Mouse (Mus musculus) megakaryocyte, adult 5-6 weeks (primary cell): ENCODE results near the gene Pde12. TPM values are rescaled to one million over a fixed set of nuclear protein-coding genes. Genes with fewer than 3 reads are reported as not detected.

ENCODE experiments used
- ATAC-seq: 2 replicates; pipeline ENCODE4 v1.8.0; 2016; ENCODE audit warnings: mild to moderate bottlenecking, inconsistent platforms; ENCODE audit not compliant: poor library complexity, severe bottlenecking
- total RNA-seq, 2 experiments: library from RNA; stranded (forward) in 1 of 2; stranded (reverse) in 1 of 2; fragments of 153-499, 151-499 nt in 1 of 2; fragments of 221-1000, 200-1000 nt in 1 of 2; gene quantifications; 2 replicates each; pipeline versions ENCODE4 v1.2.3 to v1.2.4; 2015 to 2017

The Pde12 gene
- total RNA-seq, 2 experiments from 2014 or later, result 7.6 to 8.7 TPM

DNA sequence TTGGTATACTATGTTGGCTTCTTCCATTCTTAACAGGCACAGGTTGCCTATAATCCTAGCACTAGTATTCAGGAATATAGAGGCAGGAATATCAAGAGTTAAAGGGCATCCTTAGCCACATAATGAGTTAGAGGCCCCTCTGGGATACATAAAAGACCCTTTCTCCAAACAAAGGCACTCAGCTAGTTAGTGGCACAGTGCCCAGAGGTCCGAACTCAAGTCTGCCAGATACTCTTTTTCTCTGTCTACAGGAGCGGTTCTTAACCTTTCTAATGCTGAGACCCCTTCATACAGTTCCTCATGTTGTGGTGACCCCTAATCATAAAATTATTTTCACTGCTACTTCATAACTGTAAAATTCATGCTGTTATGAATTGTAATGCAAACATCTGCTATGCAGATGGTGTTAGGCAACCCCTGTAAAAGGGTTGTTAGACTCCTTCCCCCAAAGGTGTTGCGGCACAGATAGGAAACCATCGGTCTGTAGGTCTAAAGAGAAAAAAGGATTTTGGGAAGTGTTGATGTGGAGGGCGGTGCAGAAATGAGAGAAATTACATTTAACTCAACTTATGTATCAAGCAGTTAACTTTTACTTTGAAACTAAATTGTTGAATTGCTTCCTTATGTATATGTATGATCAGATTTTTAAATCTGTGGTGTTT, 23.6 kb downstream of the Pde12 start:
- no peak for ATAC-seq

DNA sequence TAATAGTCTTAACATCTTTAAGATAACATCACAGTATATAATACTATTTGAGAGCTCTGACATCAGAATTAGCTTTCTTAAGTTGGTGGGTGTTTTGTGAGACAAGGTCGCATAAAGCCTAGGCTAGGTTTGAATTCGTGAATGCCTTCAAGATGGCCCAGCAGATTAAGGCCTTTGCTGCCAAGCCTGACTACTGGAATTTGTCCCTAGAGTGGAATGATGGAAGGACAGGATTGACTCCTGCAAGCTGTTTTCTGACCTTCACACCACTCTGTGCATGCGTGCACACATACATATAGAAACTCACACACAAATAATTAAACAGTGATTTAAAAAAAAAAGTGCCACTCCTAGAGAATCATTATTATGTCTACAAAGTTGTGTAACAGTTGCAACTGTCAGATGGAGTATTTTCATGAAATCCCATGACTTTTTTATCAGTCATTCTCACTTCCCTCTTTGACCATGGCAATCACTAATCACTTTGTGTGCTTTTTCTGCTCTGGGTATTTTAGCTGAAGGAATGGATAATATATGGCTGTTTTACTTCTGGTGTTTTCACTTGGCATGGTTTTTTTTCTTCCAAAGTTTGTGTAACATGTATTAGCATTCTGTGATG, 26.6 kb downstream of the Pde12 start:
- peak; percentile 25; the same call in 1 of the 2 replicates for ATAC-seq

DNA sequence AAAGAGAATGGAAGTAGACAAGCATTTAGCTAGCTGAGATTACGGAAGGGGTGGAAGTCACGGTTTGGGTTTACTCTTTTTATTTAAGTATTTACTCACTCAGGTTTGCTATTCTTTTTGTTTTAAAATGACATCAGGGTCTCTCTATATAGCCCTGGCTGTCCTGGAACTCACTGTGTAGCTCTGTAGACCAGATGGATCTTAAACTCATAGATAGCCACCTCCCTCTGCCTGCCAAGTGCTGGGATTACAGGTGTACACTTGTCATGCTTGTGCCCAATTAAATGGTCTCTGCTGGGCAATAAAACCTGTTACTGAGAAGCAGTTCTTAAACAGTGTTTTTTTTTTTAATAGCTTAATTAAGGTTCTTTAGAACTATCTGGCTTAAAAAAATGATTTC, 29.7 kb downstream of the Pde12 start:
- no peak for ATAC-seq

DNA sequence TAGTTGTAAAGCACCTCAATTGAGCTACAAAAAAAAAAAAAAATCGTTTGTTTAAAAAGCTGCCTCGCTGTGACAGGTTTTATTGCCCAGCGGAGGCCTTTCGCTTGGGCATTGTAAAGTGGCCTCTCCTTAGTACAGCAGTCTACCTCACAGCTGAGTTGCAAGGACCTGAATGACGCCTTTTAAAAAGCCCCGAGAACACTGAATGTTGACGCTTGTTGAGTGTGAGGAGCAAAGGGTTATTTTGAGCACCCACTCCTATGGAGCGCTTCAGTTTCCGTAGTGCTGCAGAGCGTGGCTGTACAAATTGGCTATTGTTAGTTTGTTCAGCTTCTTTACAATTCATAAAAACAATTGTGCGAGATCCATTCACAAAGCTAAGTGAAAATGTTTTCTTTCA, 30.4 kb downstream of the Pde12 start:
- no peak for ATAC-seq

DNA sequence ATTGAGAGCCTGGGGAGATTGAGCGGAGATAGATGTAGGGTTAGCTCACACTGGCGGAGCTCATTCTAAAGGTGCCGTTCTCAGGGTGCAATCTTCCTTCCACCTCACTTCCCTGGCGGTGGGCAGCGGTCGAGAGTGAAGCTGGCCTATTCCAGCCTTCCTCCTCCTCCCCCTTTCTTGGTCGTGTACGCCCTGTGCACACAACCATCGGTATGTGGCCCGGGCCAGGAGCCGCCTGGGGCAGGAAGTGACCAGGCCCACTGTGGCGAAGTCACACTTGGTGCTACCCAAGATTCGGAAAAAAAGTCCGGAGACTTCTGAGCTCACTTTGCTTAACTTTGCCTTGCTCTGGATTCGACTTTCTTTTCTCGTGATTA, 31.0 kb downstream of the Pde12 start:
- peak; percentile 63 for ATAC-seq

DNA sequence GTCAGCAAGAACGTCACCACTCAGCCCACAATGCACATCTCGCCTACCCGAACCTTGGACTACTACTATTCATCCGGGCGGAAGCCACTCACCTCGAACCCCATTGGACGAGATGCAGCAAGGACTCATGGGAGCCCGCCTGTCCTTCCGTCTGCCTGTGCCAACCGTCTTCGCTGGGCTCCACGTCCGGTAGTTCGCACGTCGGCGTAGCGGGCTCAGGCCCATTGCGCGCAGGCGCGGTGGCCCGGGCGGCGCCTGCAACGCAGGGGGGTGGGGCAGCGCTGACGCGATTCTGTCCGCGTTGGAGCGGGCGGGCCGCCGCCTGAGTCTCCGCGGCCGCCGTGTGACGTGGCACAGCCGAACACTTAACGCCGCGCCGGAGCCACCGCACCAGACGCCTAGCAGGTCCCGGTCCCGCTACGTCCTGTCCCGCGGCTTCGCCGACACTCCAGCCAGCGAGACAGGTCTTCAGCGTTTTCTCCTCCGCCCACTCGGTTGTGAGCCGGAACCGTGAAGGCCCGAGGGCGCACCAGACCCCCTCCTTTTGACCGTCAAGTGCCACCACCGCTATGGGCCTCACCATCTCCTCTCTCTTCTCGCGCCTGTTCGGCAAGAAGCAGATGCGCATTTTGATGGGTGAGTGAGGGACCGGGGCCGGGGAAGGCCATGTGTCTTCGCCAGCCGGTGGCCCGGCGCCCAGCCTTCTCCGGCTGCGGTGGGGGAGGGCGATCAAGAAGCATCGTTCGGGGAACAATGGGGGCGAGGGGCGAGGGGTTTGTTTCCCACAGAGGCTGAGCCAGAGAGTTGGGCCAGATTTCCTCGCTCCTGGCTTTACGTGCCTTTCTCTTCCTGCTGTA, 31.6 kb downstream of the Pde12 start, which contains the start of gene Arf4:
Gene Arf4, plus strand, starts transcription at position 224 of the 857 bp plus-strand sequence.
- peak; percentile 89 for ATAC-seq

DNA sequence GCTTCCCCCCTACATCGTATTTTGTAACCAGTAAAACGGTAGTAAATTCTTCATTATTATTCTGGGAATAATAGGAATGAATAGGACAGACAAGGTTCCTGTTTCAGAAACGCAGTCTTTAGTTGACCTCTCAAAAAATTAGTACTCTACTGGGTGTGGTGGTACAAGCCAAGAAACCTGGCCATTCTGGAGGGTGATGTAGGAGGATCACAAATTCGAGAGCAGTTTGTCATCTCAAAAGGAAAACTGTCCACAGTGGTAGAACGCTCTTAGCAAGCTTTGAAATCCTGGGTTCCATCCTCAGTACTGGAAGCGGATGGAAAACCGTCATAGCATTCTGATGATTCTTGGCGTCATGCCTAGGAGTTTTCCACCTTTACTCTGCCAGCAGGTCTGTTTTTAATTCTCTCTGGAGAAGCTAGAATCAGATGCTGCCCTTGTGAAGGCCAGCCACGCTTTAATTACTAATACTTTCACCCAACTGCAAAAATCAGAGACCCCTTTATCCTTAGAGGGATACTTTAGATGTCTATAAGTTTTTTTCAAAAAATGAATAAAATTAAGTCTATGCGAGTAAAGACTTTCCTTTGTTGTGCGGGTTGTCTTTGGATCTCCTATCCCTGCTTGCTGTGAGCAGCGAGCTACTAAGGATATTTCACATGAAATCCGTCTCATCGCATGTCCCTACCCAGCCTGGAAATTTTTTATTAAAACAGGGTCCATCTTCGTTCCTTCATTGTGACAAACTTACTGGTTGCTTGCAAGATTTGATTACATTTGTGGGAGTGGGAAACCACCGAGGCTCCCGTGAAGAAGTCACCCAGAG, 32.4 kb downstream of the Pde12 start:
- ATAC-seq, result no peak

DNA sequence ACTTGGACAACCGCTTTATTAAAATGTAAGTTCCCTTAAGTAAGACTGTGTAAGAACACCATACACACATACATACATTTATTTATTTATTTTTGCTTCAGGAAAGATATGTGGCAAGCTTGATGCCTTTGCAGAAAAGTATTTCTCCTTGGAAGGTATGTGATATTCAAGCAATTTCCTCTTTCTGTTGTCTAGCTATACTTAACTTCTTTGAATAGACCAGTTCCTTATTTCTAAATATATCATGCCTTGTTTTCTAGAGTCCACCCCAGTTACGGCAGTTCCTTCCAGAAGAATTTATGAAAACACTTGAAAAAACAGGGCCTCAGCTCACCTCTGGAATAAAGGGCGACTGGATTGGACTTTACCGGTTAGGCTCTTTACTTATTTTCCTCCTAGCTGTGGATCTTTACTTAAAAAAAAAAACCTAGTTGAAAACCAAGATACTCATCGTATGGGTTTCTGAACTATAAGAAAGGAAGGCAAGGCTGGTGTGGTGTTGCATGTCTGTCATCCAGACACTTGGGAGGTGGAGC, 43.0 kb downstream of the Pde12 start:
- peak; percentile 89 for ATAC-seq

DNA sequence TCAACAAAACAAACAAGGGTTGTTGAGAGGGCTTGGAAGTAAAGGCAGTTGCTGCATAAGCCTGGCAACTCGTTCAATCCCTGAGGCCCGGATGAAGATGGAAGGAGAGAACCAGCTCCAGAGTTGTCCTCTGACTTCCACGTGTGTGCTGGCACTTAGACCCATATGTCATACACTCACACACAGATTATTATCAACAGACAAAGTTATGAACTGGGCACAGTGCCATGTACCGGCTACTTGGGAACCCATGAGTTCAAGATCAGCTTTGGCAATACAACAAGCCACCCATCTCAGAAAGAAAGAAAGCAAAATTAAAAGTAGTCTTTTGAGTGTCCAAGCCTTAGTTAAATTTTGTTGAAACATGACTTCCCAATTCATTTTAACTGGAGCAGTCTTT, 44.4 kb downstream of the Pde12 start:
- ATAC-seq, result no peak

DNA sequence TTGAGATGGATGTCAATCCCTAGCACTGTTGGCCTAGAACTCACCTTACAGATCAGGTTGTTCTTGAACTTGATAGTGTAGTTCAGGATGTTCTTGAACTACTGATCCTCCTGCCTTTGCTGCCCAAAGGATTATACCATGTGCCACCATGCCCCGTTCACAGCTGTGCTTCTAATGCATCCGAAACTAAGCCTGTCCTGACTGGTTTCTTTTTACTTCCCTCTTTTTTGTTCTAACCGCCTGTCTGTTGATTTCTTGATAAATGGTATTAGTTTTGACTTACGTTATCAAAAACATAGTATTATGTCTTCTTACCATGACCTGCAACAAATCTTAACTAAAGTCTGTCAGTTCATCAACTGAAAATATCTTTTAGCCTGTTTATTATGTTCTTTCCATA, 59.0 kb downstream of the Pde12 start:
- 0 out of 2 replicates have a peak, but pooled peaks have one; percentile 35 for ATAC-seq

Other genes with a start within 250 kb of the Pde12 start
- 66.9 and 76.8 TPM in 2 replicates for gene Slmap, start 135.0 kb downstream of the Pde12 start, total RNA-seq (2015)
- gene Slmap, start 135.0 kb downstream of the Pde12 start, total RNA-seq (2017), result 68.6 and 71.2 TPM in 2 replicates
- gene Dennd6a, start 96.0 kb downstream of the Pde12 start, total RNA-seq (2015), result 28.0 and 34.6 TPM in 2 replicates
- gene Dennd6a, start 96.0 kb downstream of the Pde12 start, total RNA-seq (2017), result 30.3 and 30.5 TPM in 2 replicates
- gene Arf4, start 31.8 kb downstream of the Pde12 start, total RNA-seq (2015), result 304 and 335 TPM in 2 replicates
- 83.1 and 91.3 TPM in 2 replicates for gene Arf4, start 31.8 kb downstream of the Pde12 start, total RNA-seq (2017)
- 0.13 and 0.18 TPM in 2 replicates for gene Dnah12, start 23.4 kb upstream of the Pde12 start, total RNA-seq (2015)
- gene Dnah12, start 23.4 kb upstream of the Pde12 start, total RNA-seq (2017), result 0.07 and 0.28 TPM in 2 replicates
- not detected in 2 replicates for gene Asb14, start 224.7 kb upstream of the Pde12 start, total RNA-seq (2015)
- not detected in 2 replicates for gene Asb14, start 224.7 kb upstream of the Pde12 start, total RNA-seq (2017)